Mouse (Mus musculus) heart, postnatal 14 days (tissue): ENCODE data around the gene Cdk5rap3. TPM values are rescaled to one million over a fixed set of nuclear protein-coding genes. Genes with fewer than 3 reads are reported as not detected.
A peak's percentile ranks its signal among the peaks of the same experiment; 100 is the strongest.

Experiments
- DNase-seq, 2 experiments: peaks; one replicate each; pipeline ENCODE4 v3.0.0; 2021 to 2022
- intact Hi-C: fragments of 180-260 bp; cut with DNase I; formaldehyde crosslinking; loops from one replicate; pipeline ENCODE4 v1.15.1; 2025
- total RNA-seq, 2 experiments: library from RNA; stranded (reverse); gene quantifications; 2 replicates each; pipeline ENCODE4 v1.2.3; 2021

Gene Cdk5rap3
- total RNA-seq, 2 experiments from 2014 or later: 22.3 to 23.3 TPM

DNA sequence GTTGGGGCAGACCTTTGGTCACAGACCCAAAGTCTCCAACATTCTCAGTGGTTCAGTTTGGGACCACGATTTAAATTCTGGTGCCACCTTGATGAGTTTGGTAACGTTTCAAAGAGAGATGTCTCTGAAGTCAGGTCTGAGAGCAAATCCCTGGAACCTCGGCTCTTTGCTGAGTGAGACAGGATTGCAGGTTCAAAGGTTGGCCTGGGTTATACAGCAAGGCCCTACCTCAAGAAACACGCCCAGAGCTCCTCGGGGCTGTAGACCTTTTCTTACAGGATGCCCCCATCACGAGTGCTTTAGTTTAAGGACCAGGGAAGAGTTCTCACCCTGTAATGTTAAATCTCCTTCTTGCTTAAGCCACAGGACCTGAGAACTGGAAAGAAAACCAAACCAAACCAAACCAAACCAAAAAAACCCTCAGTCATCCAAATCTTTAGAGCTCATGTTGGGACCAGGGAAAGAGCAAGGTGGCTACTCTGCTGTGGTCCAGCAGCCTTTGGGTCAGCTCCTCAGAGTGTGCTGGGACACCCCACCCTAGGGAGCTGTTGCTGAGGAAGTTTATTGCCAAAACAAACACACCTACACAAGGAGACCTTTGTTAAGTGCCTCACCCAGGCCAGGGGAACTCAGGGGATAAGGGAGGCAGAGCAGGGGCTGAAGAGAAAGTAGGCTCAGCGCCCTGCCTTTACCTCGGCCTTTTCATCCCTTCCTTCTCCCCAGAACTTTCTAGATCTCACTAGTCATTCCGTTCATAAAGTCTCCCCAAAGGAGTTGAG, 19.8 kb upstream of the Cdk5rap3 start:
- no peak for DNase-seq

GRCm38 (mm10) chr11:96934921-96935356, 18.6 kb upstream of the Cdk5rap3 start:
- DNase-seq: peak; percentile 22 to 63
- intact Hi-C loops: no loop called here

More for the DNA sequence above, 19.8 kb upstream of the Cdk5rap3 start:
- intact Hi-C loops: no loop called here

- no peak for DNase-seq
- intact Hi-C loops: no loop called here
Observed at GRCm38 (mm10) chr11:96933562-96934276, 17.4 kb upstream of the Cdk5rap3 start.

DNA sequence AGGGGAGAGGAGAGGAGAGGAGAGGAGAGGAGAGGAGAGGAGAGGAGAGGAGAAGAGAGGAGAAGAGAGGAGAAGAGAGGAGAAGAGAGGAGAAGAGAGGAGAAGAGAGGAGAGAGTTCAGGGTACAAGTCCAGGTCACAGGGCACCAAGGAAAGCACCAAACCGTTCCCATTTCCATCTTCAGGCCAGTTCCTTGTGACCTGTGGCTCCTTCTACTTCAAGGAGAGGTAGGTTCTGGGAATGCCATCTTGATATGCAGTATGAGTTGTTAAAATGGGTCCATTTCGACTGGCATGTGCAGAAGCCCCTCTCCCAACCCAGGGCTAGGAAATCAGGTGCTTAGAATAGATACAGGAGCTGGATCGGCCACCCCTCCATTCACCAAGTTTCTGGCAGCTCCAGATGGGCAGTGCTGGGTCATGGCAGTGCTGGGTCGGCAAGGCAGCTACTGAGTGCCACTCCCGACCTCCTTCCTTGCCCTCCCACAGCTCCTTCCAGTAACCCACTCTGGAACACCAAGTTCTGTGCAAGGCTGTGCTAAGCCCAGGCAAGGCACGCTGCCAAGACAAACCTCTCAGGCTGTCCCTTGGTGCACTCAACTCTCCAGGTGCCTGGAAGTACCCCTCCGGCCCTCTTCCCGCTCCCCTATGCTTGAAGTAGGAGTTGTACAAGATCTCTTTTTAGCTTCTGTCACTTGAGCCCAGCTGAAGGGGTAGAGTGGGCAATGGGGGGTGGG, 15.2 kb upstream of the Cdk5rap3 start:
- intact Hi-C loops: no loop called here
- peak in 1 of 2 experiments; percentile 23 for DNase-seq

DNA sequence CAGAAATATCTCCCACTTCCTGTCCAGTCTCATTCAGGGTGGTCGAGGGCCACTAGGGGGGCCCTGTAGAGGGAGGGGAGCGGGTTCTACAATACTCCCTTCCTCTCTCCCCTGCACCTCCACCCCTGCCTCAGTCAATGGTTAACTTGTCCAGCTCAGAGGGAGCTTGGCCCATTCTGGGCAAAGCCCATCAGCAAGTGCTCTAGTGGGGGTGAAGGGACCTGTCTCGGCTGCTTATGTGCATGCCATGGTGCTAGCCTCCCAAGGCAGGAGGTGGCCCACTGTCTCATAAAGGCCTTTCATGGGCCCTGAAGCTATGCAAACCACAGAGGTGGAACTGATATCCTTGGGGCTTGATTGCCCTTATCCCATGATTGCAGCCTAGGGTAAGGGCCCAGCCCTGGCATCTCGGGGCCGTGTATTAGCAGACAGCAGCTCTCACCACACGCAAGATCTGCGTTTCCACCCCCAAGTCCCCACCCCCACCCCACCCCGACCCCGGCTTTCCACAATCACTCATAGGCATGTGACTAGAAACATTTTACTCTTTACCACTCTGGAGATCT, 13.6 kb upstream of the Cdk5rap3 start:
- intact Hi-C loops: no loop called here
- no peak for DNase-seq

- intact Hi-C loops: no loop called here
- DNase-seq: no peak
Observed at GRCm38 (mm10) chr11:96929096-96929765, 12.9 kb upstream of the Cdk5rap3 start.

DNA sequence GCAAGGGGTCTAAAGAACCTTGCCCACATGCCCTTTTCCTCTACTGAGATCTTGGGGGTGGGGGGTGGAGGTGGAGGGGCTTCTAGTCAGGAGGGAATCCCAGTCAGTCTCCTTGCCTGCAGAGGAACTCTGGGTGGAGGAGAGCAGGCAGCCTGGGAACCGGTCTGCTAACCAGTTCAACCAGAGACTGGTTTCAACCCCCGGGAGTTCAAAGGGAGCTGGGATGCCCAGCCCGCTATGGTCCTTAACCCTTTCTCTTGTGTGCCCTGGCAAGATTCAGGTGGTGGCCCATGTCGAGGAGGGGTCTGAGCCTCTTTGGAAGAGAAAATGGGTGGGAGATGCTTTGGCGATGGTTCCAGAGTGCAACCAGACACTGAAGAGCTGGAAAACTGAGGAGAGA, 12.4 kb upstream of the Cdk5rap3 start:
- DNase-seq: no peak

GRCm38 (mm10) chr11:96928088-96928487, 11.8 kb upstream of the Cdk5rap3 start, which contains the start of gene Prr15l:
Prr15l (plus strand) TSS chr11:96928104.
- intact Hi-C loops: no loop called here
- DNase-seq: no peak

More for the DNA sequence above, 12.4 kb upstream of the Cdk5rap3 start:
- intact Hi-C loops: no loop called here

GRCm38 (mm10) chr11:96926587-96926986, 10.3 kb upstream of the Cdk5rap3 start:
- intact Hi-C loops: no loop called here

GRCm38 (mm10) chr11:96925469-96926148, 9.3 kb upstream of the Cdk5rap3 start:
- no peak for DNase-seq
- intact Hi-C loops: no loop called here

More at GRCm38 (mm10) chr11:96926587-96926986, 10.3 kb upstream of the Cdk5rap3 start:
- no peak for DNase-seq

GRCm38 (mm10) chr11:96924861-96925260, 8.6 kb upstream of the Cdk5rap3 start:
- DNase-seq: no peak
- intact Hi-C loops: no loop called here

GRCm38 (mm10) chr11:96919003-96919402, 2.7 kb upstream of the Cdk5rap3 start:
- DNase-seq: no peak
- intact Hi-C loops: no loop called here

- peak in 1 of 2 experiments; percentile 0 for DNase-seq
- intact Hi-C loops: loop anchor here (1.0 to 2.0 kb wide), 3 partner anchors 21 to 109 kb away; no protein-coding TSS in a partner anchor
Observed at GRCm38 (mm10) chr11:96917415-96917814, 1.1 kb upstream of the Cdk5rap3 start.

DNA sequence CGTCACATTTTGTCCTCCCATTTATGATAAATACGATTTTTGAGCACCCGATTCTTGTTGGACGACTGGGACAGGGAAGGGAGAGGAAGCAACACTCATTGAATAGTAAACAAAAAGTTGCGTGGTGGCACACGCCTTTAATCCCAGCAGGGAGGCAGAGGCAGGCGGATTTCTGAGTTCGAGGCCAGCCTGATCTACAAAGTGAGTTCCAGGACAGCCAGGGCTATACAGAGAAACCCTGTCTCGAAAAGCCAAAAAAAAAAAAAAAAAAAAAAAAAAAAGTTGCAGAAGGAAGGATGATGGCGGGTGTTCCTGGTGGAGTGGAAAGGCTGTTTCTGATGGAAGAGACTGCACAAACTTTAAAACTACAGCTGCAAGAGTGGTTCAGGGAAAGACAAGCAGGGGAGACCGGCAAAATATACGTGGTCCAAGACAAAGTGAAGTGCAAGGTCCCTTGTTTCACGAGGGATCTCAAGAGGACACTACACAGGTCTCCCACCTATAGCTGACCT, 645 bp upstream of the Cdk5rap3 start:
- intact Hi-C loops: loop anchor here (1.0 to 2.0 kb wide), 3 partner anchors 22 to 110 kb away; no protein-coding TSS in a partner anchor
- no peak for DNase-seq

DNA sequence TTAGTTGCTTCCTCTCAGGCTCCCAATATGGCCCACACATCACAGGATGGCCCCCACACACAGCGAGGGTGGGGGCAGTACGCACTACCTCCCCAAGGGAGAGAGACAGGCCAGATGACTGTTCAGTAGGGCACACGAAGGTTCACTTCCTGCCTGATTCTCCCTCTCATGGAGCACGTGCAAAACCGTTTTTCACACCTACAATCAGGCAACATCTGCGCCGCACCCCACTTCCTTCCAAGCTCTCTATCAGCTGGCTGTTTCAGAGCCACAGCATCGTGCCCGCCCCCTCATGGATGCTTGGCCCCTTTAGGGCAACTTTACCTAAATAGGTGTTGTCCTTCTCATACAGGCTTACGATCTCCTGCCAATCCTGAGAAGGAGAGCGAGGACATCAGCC, 3.6 kb downstream of the Cdk5rap3 start:
- intact Hi-C loops: loop anchor here (5.0 kb wide), 1 partner anchor 135 kb away; the partner anchor contains the start of gene Snx11
- no peak for DNase-seq

DNA sequence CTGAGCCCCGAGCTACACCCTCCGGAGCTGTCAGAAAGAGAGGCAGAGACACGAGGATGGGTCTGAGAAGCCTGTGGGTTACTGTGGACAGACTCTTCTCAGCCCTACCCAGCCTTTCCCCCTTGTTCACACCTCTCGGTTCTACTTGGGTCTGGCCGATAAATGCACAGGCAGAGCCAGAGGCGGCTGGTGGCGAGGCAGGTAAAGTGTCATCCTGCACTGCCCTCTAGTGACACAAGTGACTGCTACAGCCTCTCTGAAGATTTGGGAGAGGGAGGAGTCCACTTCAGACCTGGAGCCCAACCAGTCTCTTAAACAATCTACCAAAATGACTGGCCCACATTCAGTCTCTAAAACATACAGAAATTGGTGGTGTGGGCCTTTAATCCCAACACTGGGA, 6.3 kb downstream of the Cdk5rap3 start:
- intact Hi-C loops: loop anchor here (5.0 kb wide), 1 partner anchor 133 kb away; the partner anchor contains the start of gene Snx11
- peak; percentile 78 to 88 for DNase-seq

GRCm38 (mm10) chr11:96908594-96908993, 7.7 kb downstream of the Cdk5rap3 start:
- intact Hi-C loops: loop anchor here (5.0 kb wide), 1 partner anchor 146 kb away; no protein-coding TSS in a partner anchor
- DNase-seq: no peak

GRCm38 (mm10) chr11:96906431-96907161, 9.7 kb downstream of the Cdk5rap3 start:
- intact Hi-C loops: loop anchor here (5.0 kb wide), 1 partner anchor 144 kb away; no protein-coding TSS in a partner anchor
- peak; percentile 45 to 53 for DNase-seq
